Mouse (Mus musculus): Measurements from ENCODE around the gene Arid3b. TPM values are rescaled to one million over a fixed set of nuclear protein-coding genes. Genes with fewer than 3 reads are reported as not detected.
"Not testable (repeated sequence)": the region's sequence is repeated elsewhere in the genome, so short reads cannot be mapped to it uniquely, and the experiment has no call there.

The Arid3b gene
- 56.8 and 62.9 TPM in 2 replicates for polyA plus RNA-seq (2016; fragmentation: Nextera tagmentation; extraction: Ambion mirVana)

- Histone ChIP-seq H3K27me3 (ENCODE audit: low read depth, poor library complexity, severe bottlenecking) (no peaks in the 10 kb centered on the region), H3K9me3 (replicated peaks) (no peaks in the 10 kb centered on the region), H3K27ac (peak within 1 kb of the TSS; percentile 86), H3K4me1 (peaks cover 45% of the 10 kb centered on the region), H3K36me3 (peaks cover 21% of the 10 kb centered on the region), H3K4me3 (peak within 1 kb of the TSS; percentile 72)
- WGBS = under 1% methylated on average over 45 of the region's 45 CpGs
- peak; percentile 95 for DNase-seq (ENCODE audit: low spot score)
Measured at GRCm38 (mm10) chr9:57836581-57837170, at the start of gene Arid3b. TSS of gene Arid3b (minus strand) at chr9:57836793.

- Histone ChIP-seq H3K9me3 (replicated peaks) (no peaks in the 10 kb centered on the region), H3K27me3 (ENCODE audit: low read depth, poor library complexity, severe bottlenecking) (no peaks in the 10 kb centered on the region), H3K4me3 (no peak overlapping the region), H3K4me1 (0 out of 2 replicates have a peak, but pooled peaks cover 4% of the 10 kb centered on the region), H3K36me3 (no peaks in the 10 kb centered on the region), H3K27ac (no peak overlapping the region)
- 72% methylated on average over 1 of the region's 1 CpGs for WGBS
- DNase-seq (ENCODE audit: low spot score) = no peak
Measured at GRCm38 (mm10) chr9:57883413-57883812, 46.8 kb upstream of the Arid3b start.

- not testable (repeated sequence) for H3K27me3 ChIP-seq (ENCODE audit: low read depth, poor library complexity, severe bottlenecking); H3K9me3 ChIP-seq (replicated peaks); H3K27ac ChIP-seq; H3K4me3 ChIP-seq; DNase-seq (ENCODE audit: low spot score); H3K36me3 ChIP-seq; H3K4me1 ChIP-seq
- 93% methylated on average over 2 of the region's 2 CpGs for WGBS
Measured at GRCm38 (mm10) chr9:57881781-57882180, 45.2 kb upstream of the Arid3b start.

GRCm38 (mm10) chr9:57880278-57880677, 43.7 kb upstream of the Arid3b start:
- Histone ChIP-seq H3K4me3 (no peak overlapping the region), H3K36me3 (no peaks in the 10 kb centered on the region), H3K4me1 (0 out of 2 replicates have a peak, but pooled peaks cover 4% of the 10 kb centered on the region), H3K9me3 (replicated peaks) (no peaks in the 10 kb centered on the region), H3K27me3 (ENCODE audit: low read depth, poor library complexity, severe bottlenecking) (no peaks in the 10 kb centered on the region), H3K27ac (no peak overlapping the region)
- no peak for DNase-seq (ENCODE audit: low spot score)
- 35% methylated on average over 4 of the region's 4 CpGs for WGBS

- H3K9me3 ChIP-seq (replicated peaks) = no peaks in the 10 kb centered on the region
- H3K4me3 ChIP-seq = no peak overlapping the region
- no peak overlapping the region for H3K27ac ChIP-seq
- H3K27me3 ChIP-seq (ENCODE audit: low read depth, poor library complexity, severe bottlenecking) = no peaks in the 10 kb centered on the region
- H3K4me1 ChIP-seq = 0 out of 2 replicates have a peak, but pooled peaks cover 4% of the 10 kb centered on the region
- 61% methylated on average over 3 of the region's 3 CpGs for WGBS
- H3K36me3 ChIP-seq = no peaks in the 10 kb centered on the region
- DNase-seq (ENCODE audit: low spot score) = no peak
Measured at GRCm38 (mm10) chr9:57879213-57879612, 42.6 kb upstream of the Arid3b start.

- 77% methylated on average over 3 of the region's 3 CpGs for WGBS
- Histone ChIP-seq H3K4me1 (no peaks in the 10 kb centered on the region), H3K36me3 (no peaks in the 10 kb centered on the region), H3K4me3 (no peak overlapping the region), H3K27me3 (ENCODE audit: low read depth, poor library complexity, severe bottlenecking) (no peaks in the 10 kb centered on the region), H3K27ac (no peak overlapping the region), H3K9me3 (replicated peaks) (no peaks in the 10 kb centered on the region)
- DNase-seq (ENCODE audit: low spot score) = no peak
Measured at GRCm38 (mm10) chr9:57874994-57875393, 38.4 kb upstream of the Arid3b start.

GRCm38 (mm10) chr9:57874134-57874533, 37.5 kb upstream of the Arid3b start:
- H3K36me3 ChIP-seq = no peaks in the 10 kb centered on the region
- DNase-seq (ENCODE audit: low spot score) = no peak
- 75% methylated on average over 5 of the region's 5 CpGs for WGBS

GRCm38 (mm10) chr9:57870273-57870816, 33.8 kb upstream of the Arid3b start:
- Histone ChIP-seq H3K36me3 (no peaks in the 10 kb centered on the region), H3K9me3 (replicated peaks) (no peaks in the 10 kb centered on the region), H3K27ac (no peak overlapping the region), H3K27me3 (ENCODE audit: low read depth, poor library complexity, severe bottlenecking) (no peaks in the 10 kb centered on the region), H3K4me3 (no peak overlapping the region), H3K4me1 (no peaks in the 10 kb centered on the region)
- WGBS = 70% methylated on average over 2 of the region's 2 CpGs
- no peak for DNase-seq (ENCODE audit: low spot score)

More at GRCm38 (mm10) chr9:57874134-57874533, 37.5 kb upstream of the Arid3b start:
- Histone ChIP-seq H3K27ac (no peak overlapping the region), H3K4me3 (no peak overlapping the region), H3K27me3 (ENCODE audit: low read depth, poor library complexity, severe bottlenecking) (no peaks in the 10 kb centered on the region), H3K9me3 (replicated peaks) (no peaks in the 10 kb centered on the region), H3K4me1 (no peaks in the 10 kb centered on the region)

- Histone ChIP-seq H3K9me3 (replicated peaks) (no peaks in the 10 kb centered on the region), H3K36me3 (no peaks in the 10 kb centered on the region), H3K27me3 (ENCODE audit: low read depth, poor library complexity, severe bottlenecking) (no peaks in the 10 kb centered on the region), H3K4me1 (no peaks in the 10 kb centered on the region), H3K4me3 (no peak overlapping the region), H3K27ac (no peak overlapping the region)
- 83% methylated on average over 6 of the region's 6 CpGs for WGBS
- DNase-seq (ENCODE audit: low spot score) = no peak
Measured at GRCm38 (mm10) chr9:57868767-57869166, 32.2 kb upstream of the Arid3b start.

GRCm38 (mm10) chr9:57867880-57868279, 31.3 kb upstream of the Arid3b start:
- WGBS = 84% methylated on average over 5 of the region's 5 CpGs
- Histone ChIP-seq H3K4me3 (no peak overlapping the region), H3K9me3 (replicated peaks) (no peaks in the 10 kb centered on the region), H3K4me1 (no peaks in the 10 kb centered on the region), H3K27ac (no peak overlapping the region), H3K27me3 (ENCODE audit: low read depth, poor library complexity, severe bottlenecking) (no peaks in the 10 kb centered on the region), H3K36me3 (no peaks in the 10 kb centered on the region)
- no peak for DNase-seq (ENCODE audit: low spot score)

GRCm38 (mm10) chr9:57867236-57867635, 30.6 kb upstream of the Arid3b start:
- no peaks in the 10 kb centered on the region for H3K4me1 ChIP-seq
- DNase-seq (ENCODE audit: low spot score) = no peak
- 92% methylated on average over 4 of the region's 4 CpGs for WGBS

GRCm38 (mm10) chr9:57866530-57866929, 29.9 kb upstream of the Arid3b start:
- Histone ChIP-seq H3K4me3 (no peak overlapping the region), H3K27me3 (ENCODE audit: low read depth, poor library complexity, severe bottlenecking) (no peaks in the 10 kb centered on the region), H3K36me3 (no peaks in the 10 kb centered on the region), H3K4me1 (no peaks in the 10 kb centered on the region), H3K27ac (no peak overlapping the region), H3K9me3 (replicated peaks) (no peaks in the 10 kb centered on the region)
- 91% methylated on average over 7 of the region's 7 CpGs for WGBS
- no peak for DNase-seq (ENCODE audit: low spot score)

More at GRCm38 (mm10) chr9:57867236-57867635, 30.6 kb upstream of the Arid3b start:
- no peak overlapping the region for H3K27ac ChIP-seq
- H3K9me3 ChIP-seq (replicated peaks) = no peaks in the 10 kb centered on the region
- H3K27me3 ChIP-seq (ENCODE audit: low read depth, poor library complexity, severe bottlenecking) = no peaks in the 10 kb centered on the region
- H3K4me3 ChIP-seq = no peak overlapping the region
- H3K36me3 ChIP-seq = no peaks in the 10 kb centered on the region

GRCm38 (mm10) chr9:57864336-57864735, 27.7 kb upstream of the Arid3b start:
- Histone ChIP-seq H3K4me1 (no peaks in the 10 kb centered on the region), H3K4me3 (no peak overlapping the region), H3K36me3 (no peaks in the 10 kb centered on the region), H3K27ac (no peak overlapping the region), H3K27me3 (ENCODE audit: low read depth, poor library complexity, severe bottlenecking) (no peaks in the 10 kb centered on the region), H3K9me3 (replicated peaks) (no peaks in the 10 kb centered on the region)
- no peak for DNase-seq (ENCODE audit: low spot score)

All from limb, embryonic 10.5 days (tissue).